Mouse (Mus musculus) erythroblast, embryonic 14.5 days (primary cell): ENCODE results near the gene Pmel.

Experiments used
- GATA1 ChIP-seq: IDR thresholded peaks from 2 replicates; pipeline ENCODE4 v1.6.1; 2012; ENCODE audit warnings: low read length, inconsistent platforms, mixed read lengths
- TAL1 ChIP-seq: IDR thresholded peaks from 3 replicates; pipeline ENCODE4 v1.6.1; 2012; ENCODE audit warnings: low read length, inconsistent platforms, mixed read lengths

DNA sequence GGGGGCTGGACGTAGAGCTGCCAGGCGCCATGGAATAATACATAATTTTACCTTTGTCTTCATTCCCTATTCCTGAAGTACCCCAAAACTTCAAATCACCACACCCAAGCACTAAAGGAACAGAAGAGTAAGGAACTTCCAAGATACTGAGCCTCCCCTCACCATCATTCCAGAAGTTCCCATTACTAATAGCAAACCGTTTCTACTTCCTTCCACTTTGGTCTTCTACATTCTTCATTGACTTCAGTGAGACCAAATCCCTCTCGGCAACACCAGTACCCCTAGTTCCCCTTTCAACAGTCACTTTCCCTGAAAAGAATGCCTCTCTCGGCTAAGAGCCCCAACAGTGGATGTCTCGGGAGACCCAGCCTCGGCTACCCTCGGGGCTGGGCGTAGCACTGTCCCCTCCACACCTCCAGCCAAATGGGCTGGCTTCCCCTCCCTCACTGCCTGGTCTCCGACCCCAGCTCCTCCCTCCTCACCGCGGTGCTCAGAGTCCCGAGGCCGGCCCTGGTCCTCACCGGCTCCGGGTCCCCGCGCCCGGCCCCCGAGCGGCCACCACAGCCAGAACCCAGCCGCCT is 8.5 kb upstream of the Pmel start:
- TF ChIP-seq GATA1 (no peak), TAL1 (no peak)
